Mouse (Mus musculus): Measurements from ENCODE around the gene Podn. TPM values are rescaled to one million over a fixed set of nuclear protein-coding genes. Genes with fewer than 3 reads are reported as not detected.
A peak's percentile ranks its signal among the peaks of the same experiment; 100 is the strongest.

Gene Podn
- polyA plus RNA-seq, 1 experiment from 2014 or later = 0.05 TPM

GRCm38 (mm10) chr4:108062524-108062923, 33.7 kb downstream of the Podn start:
- H3K4me2 ChIP-seq = no peak overlapping the region
- no peaks in the 10 kb centered on the region for H3K9me3 ChIP-seq
- no peaks in the 10 kb centered on the region for H3K27me3 ChIP-seq (replicated peaks)
- no peak overlapping the region for H3K4me3 ChIP-seq
- WGBS = 90% methylated on average over 5 of the region's 5 CpGs
- H3K36me3 ChIP-seq = peaks cover 74% of the 10 kb centered on the region
- H3K27ac ChIP-seq (replicated peaks) = no peak overlapping the region
- H3K4me1 ChIP-seq = peaks cover 14% of the 10 kb centered on the region
- ATAC-seq (ENCODE audit: extremely low read depth, insufficient number of reproducible peaks, low FRiP score, low TSS enrichment) = no peak
- no peak overlapping the region for H3K9ac ChIP-seq

GRCm38 (mm10) chr4:108060774-108061173, 35.5 kb downstream of the Podn start:
- WGBS = 73% methylated on average over 4 of the region's 4 CpGs

GRCm38 (mm10) chr4:108059601-108060379, 36.5 kb downstream of the Podn start:
- Histone ChIP-seq H3K4me2 (no peak overlapping the region), H3K27ac (replicated peaks) (no peak overlapping the region), H3K9ac (no peak overlapping the region), H3K4me3 (no peak overlapping the region), H3K9me3 (no peaks in the 10 kb centered on the region), H3K36me3 (peaks cover 74% of the 10 kb centered on the region), H3K27me3 (replicated peaks) (no peaks in the 10 kb centered on the region), H3K4me1 (peaks cover 6% of the 10 kb centered on the region)
- WGBS = 81% methylated on average over 19 of the region's 19 CpGs
- ATAC-seq (ENCODE audit: extremely low read depth, insufficient number of reproducible peaks, low FRiP score, low TSS enrichment) = no peak

More at GRCm38 (mm10) chr4:108060774-108061173, 35.5 kb downstream of the Podn start:
- Histone ChIP-seq H3K4me1 (peaks cover 14% of the 10 kb centered on the region), H3K27ac (replicated peaks) (no peak overlapping the region), H3K9me3 (no peaks in the 10 kb centered on the region), H3K4me3 (no peak overlapping the region), H3K27me3 (replicated peaks) (no peaks in the 10 kb centered on the region), H3K4me2 (no peak overlapping the region), H3K9ac (no peak overlapping the region), H3K36me3 (peaks cover 71% of the 10 kb centered on the region)
- ATAC-seq (ENCODE audit: extremely low read depth, insufficient number of reproducible peaks, low FRiP score, low TSS enrichment) = no peak

GRCm38 (mm10) chr4:108058166-108058565, 38.1 kb downstream of the Podn start:
- H3K4me2 ChIP-seq = no peak overlapping the region
- H3K27ac ChIP-seq (replicated peaks) = 0 out of 2 replicates have a peak overlapping the region, but pooled peaks have one; percentile 7
- WGBS = 47% methylated on average over 10 of the region's 10 CpGs
- peaks cover 78% of the 10 kb centered on the region for H3K36me3 ChIP-seq
- H3K9me3 ChIP-seq = no peaks in the 10 kb centered on the region
- H3K4me1 ChIP-seq = peaks cover 11% of the 10 kb centered on the region
- no peaks in the 10 kb centered on the region for H3K27me3 ChIP-seq (replicated peaks)
- no peak for ATAC-seq (ENCODE audit: extremely low read depth, insufficient number of reproducible peaks, low FRiP score, low TSS enrichment)
- H3K9ac ChIP-seq = no peak overlapping the region
- no peak overlapping the region for H3K4me3 ChIP-seq

- Histone ChIP-seq H3K4me2 (no peak overlapping the region), H3K27me3 (replicated peaks) (no peaks in the 10 kb centered on the region), H3K9me3 (no peaks in the 10 kb centered on the region), H3K9ac (no peak overlapping the region), H3K36me3 (peaks cover 76% of the 10 kb centered on the region), H3K4me3 (no peak overlapping the region), H3K27ac (replicated peaks) (no peak overlapping the region), H3K4me1 (peaks cover 20% of the 10 kb centered on the region)
- WGBS = 89% methylated on average over 2 of the region's 2 CpGs
- no peak for ATAC-seq (ENCODE audit: extremely low read depth, insufficient number of reproducible peaks, low FRiP score, low TSS enrichment)
These were observed 39.0 kb downstream of the Podn start for GRCm38 (mm10) chr4:108057247-108057646.

- WGBS = 85% methylated on average over 10 of the region's 10 CpGs
- no peak for ATAC-seq (ENCODE audit: extremely low read depth, insufficient number of reproducible peaks, low FRiP score, low TSS enrichment)
- Histone ChIP-seq H3K27me3 (replicated peaks) (no peaks in the 10 kb centered on the region), H3K9ac (no peak overlapping the region), H3K27ac (replicated peaks) (no peak overlapping the region), H3K4me3 (no peak overlapping the region), H3K4me1 (peaks cover 26% of the 10 kb centered on the region), H3K4me2 (no peak overlapping the region), H3K9me3 (no peaks in the 10 kb centered on the region), H3K36me3 (peaks cover 77% of the 10 kb centered on the region)
These were observed 40.4 kb downstream of the Podn start for GRCm38 (mm10) chr4:108055873-108056272.

- Histone ChIP-seq H3K27ac (replicated peaks) (peak overlapping the region; percentile 12; the same call in 1 of the 2 replicates), H3K4me2 (peak overlapping the region; percentile 18; the same call in 1 of the 2 replicates), H3K9me3 (no peaks in the 10 kb centered on the region), H3K9ac (0 out of 2 replicates have a peak overlapping the region, but pooled peaks have one; percentile 37), H3K36me3 (peaks cover 86% of the 10 kb centered on the region), H3K27me3 (replicated peaks) (no peaks in the 10 kb centered on the region), H3K4me1 (peaks cover 20% of the 10 kb centered on the region), H3K4me3 (no peak overlapping the region)
- ATAC-seq (ENCODE audit: extremely low read depth, insufficient number of reproducible peaks, low FRiP score, low TSS enrichment) = no peak
- WGBS = 30% methylated on average over 8 of the region's 8 CpGs
These were observed 43.6 kb downstream of the Podn start for GRCm38 (mm10) chr4:108052673-108053072.

GRCm38 (mm10) chr4:108051687-108052274, 44.5 kb downstream of the Podn start:
- Histone ChIP-seq H3K4me2 (no peak overlapping the region), H3K4me3 (no peak overlapping the region), H3K27ac (replicated peaks) (no peak overlapping the region), H3K27me3 (replicated peaks) (no peaks in the 10 kb centered on the region), H3K9ac (no peak overlapping the region), H3K4me1 (peaks cover 20% of the 10 kb centered on the region), H3K9me3 (no peaks in the 10 kb centered on the region), H3K36me3 (peaks cover 88% of the 10 kb centered on the region)
- no peak for ATAC-seq (ENCODE audit: extremely low read depth, insufficient number of reproducible peaks, low FRiP score, low TSS enrichment)
- WGBS = 68% methylated on average over 10 of the region's 10 CpGs

- Histone ChIP-seq H3K27me3 (replicated peaks) (no peaks in the 10 kb centered on the region), H3K4me2 (no peak overlapping the region), H3K4me3 (no peak overlapping the region), H3K36me3 (peaks cover 78% of the 10 kb centered on the region), H3K27ac (replicated peaks) (no peak overlapping the region), H3K4me1 (peaks cover 13% of the 10 kb centered on the region), H3K9me3 (no peaks in the 10 kb centered on the region), H3K9ac (no peak overlapping the region)
- no peak for ATAC-seq (ENCODE audit: extremely low read depth, insufficient number of reproducible peaks, low FRiP score, low TSS enrichment)
- 73% methylated on average over 8 of the region's 8 CpGs for WGBS
These were observed 50.1 kb downstream of the Podn start for GRCm38 (mm10) chr4:108046136-108046535.

GRCm38 (mm10) chr4:108045136-108046107, 50.8 kb downstream of the Podn start:
- H3K9ac ChIP-seq = peak overlapping the region; percentile 2; the same call in 1 of the 2 replicates
- H3K4me2 ChIP-seq = no peak overlapping the region
- WGBS = 62% methylated on average over 19 of the region's 19 CpGs
- ATAC-seq (ENCODE audit: extremely low read depth, insufficient number of reproducible peaks, low FRiP score, low TSS enrichment) = no peak
- no peak overlapping the region for H3K4me3 ChIP-seq
- H3K27ac ChIP-seq (replicated peaks) = no peak overlapping the region
- no peaks in the 10 kb centered on the region for H3K9me3 ChIP-seq
- peaks cover 13% of the 10 kb centered on the region for H3K4me1 ChIP-seq
- peaks cover 72% of the 10 kb centered on the region for H3K36me3 ChIP-seq
- no peaks in the 10 kb centered on the region for H3K27me3 ChIP-seq (replicated peaks)

- WGBS = 82% methylated on average over 8 of the region's 8 CpGs
- peaks cover 31% of the 10 kb centered on the region for H3K27me3 ChIP-seq (replicated peaks)
- H3K4me2 ChIP-seq = no peak overlapping the region
- peaks cover 12% of the 10 kb centered on the region for H3K4me1 ChIP-seq
- no peaks in the 10 kb centered on the region for H3K9me3 ChIP-seq
- H3K9ac ChIP-seq = no peak overlapping the region
- H3K36me3 ChIP-seq = peaks cover 2% of the 10 kb centered on the region
- no peak overlapping the region for H3K27ac ChIP-seq (replicated peaks)
- no peak for ATAC-seq (ENCODE audit: extremely low read depth, insufficient number of reproducible peaks, low FRiP score, low TSS enrichment)
- H3K4me3 ChIP-seq = no peak overlapping the region
These were observed 59.2 kb downstream of the Podn start for GRCm38 (mm10) chr4:108037027-108037426.

Measured in heart, embryonic 13.5 days (tissue).